Mouse (Mus musculus) brain, embryonic 14.5 days (tissue): ENCODE measurements around the gene Myf6. TPM values are rescaled to one million over a fixed set of nuclear protein-coding genes. Genes with fewer than 3 reads are reported as not detected.

ENCODE experiments used
- DNase-seq: peaks from one replicate; pipeline ENCODE4 v3.0.0-alpha.2; 2011; ENCODE audit warnings: low read depth
- CTCF ChIP-seq: fragments of 200-500 bp; IDR thresholded peaks from 2 replicates; pipeline ENCODE4 v1.5.1; 2012; ENCODE audit warnings: inconsistent platforms, mild to moderate bottlenecking, moderate library complexity, borderline replicate concordance; ENCODE audit not compliant: insufficient read depth, insufficient read length; ENCODE audit errors: extremely low read depth
- POLR2A ChIP-seq: fragments of 200-500 bp; IDR thresholded peaks from 2 replicates; pipeline ENCODE4 v1.6.1; 2012; ENCODE audit warnings: mild to moderate bottlenecking, inconsistent platforms, borderline replicate concordance; ENCODE audit not compliant: poor library complexity, insufficient read depth, insufficient read length, severe bottlenecking; ENCODE audit errors: extremely low read depth
- polyA plus RNA-seq: library from polyadenylated mRNA; depleted of rRNA; stranded (reverse); fragments of >200 nt; gene quantifications from 2 replicates; pipeline ENCODE4 v1.2.3, GENCODE M21; 2012; rRNA removed

The Myf6 gene
- polyA plus RNA-seq, result 0.05 TPM in 1 of 2 replicates, not detected in the other

DNA sequence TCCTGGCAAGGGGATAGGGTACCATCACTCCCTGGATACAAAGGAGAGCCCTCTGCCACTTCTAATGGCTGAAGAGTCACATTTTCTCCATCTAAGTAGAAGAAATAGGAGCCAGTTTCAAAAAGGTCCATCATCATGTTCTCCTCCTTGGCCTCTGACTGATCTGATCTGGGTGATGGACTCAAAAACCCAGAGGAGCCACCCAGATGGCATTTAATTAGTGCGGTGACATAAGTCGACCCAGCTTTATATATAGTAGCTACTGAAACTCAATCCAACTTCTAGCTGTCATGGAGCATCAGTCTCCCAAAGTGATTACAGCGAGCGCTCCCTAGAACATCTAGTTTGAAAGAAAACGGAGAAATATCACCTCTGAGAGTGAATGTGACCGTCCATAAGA lies at the start of gene Myf6:
TSS of gene Myf6 (minus strand) at position 170 of the 400 bp plus-strand sequence.
- DNase-seq, result no peak
- no peak for TF ChIP-seq POLR2A
- TF ChIP-seq CTCF, result no peak

- DNase-seq, result no peak
- TF ChIP-seq CTCF (no peak), POLR2A (no peak)
Measured at GRCm38 (mm10) chr10:107543026-107543425, 48.5 kb upstream of the Myf6 start.

GRCm38 (mm10) chr10:107528758-107529157 lies 34.2 kb upstream of the Myf6 start:
- TF ChIP-seq CTCF (no peak), POLR2A (no peak)
- DNase-seq, result no peak

- TF ChIP-seq POLR2A (no peak), CTCF (no peak)
- DNase-seq, result no peak
Measured at GRCm38 (mm10) chr10:107519216-107519615, 24.7 kb upstream of the Myf6 start.

DNA sequence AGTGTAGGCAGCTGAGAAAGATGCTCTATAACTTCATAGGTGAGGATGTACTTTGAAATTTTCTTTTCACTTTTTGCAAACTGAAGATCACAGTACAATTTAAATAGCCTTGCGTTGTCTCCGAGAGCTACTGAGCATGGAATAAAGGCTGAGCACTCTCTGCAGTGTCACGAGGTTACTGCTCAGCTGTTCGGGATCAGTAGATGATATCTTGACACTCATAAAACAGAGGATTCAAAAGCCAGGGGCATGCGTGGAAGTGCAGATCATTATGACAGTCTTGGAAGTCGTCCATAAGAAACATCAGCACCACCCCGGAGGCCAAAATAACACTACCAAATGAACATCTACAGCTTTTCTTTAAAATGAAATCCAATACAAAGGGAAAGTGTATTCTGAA lies 22.1 kb upstream of the Myf6 start:
- no peak for TF ChIP-seq POLR2A
- no peak for DNase-seq

DNA sequence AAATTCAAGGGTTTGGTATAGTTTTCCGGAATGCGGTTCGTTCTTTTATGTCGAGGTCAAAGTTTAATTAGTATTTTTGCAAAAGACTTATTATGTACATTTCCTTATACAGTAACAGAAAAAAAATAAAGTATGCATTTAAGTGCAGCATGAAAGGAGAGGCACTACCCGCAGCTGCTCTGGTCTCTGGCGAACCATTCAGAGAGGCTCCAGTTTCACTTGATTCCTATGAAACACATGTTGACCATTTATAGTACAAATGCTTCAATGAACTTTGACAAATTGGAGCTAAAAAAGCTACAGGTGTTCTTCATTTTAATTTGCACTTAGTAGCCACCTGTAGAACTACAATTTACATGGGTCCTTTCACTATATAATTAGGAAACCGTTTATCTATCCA lies 20.2 kb upstream of the Myf6 start:
- no peak for TF ChIP-seq POLR2A
- no peak for TF ChIP-seq CTCF
- DNase-seq, result no peak

DNA sequence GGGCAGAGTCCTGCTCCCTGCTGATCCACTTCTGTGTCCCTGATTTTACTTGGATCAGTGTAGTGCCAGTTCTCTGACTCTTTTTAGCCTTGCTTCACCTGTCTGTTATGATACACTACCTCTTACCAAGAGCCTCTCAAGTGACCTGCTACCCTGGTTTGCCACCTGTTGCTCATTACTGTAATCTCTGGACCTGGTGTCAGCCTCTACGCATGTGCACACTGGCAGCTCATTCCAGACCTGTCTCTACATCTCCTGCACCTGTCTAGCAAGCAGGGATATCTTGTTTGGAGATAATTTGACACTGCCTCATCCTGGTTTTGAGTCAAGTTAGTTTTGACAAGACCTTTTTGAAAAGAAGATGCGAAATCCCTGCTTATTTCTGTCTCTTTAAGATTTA lies 11.9 kb upstream of the Myf6 start:
- DNase-seq, result no peak
- TF ChIP-seq CTCF (no peak), POLR2A (no peak)

- no peak for DNase-seq
- TF ChIP-seq CTCF, result no peak
Measured at GRCm38 (mm10) chr10:107503430-107503829, 8.9 kb upstream of the Myf6 start.

- no peak for TF ChIP-seq CTCF
- TF ChIP-seq POLR2A, result no peak
- no peak for DNase-seq
Measured at GRCm38 (mm10) chr10:107502193-107502592, 7.7 kb upstream of the Myf6 start.

- TF ChIP-seq POLR2A, result no peak
- no peak for DNase-seq
Measured at GRCm38 (mm10) chr10:107499656-107500055, 5.1 kb upstream of the Myf6 start.

DNA sequence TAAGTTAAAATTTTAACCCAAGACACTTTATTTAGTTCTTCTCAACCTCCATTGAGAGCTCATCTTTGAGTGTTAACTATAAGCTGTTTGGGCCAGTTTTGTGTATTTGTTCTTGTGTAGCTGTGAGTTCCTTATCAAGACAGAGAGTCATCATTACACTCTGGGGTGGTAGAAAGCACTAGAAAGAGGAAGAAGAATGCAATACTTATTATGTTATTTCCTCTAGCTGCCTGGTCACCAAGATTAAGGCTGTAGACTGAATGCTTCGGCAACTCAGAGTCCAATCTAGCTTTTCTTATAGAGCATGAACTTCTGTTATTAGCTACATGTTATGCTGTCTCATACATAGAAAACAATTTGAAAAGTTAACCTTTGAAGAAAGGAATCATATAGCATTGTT lies 1.9 kb upstream of the Myf6 start:
- DNase-seq, result no peak
- TF ChIP-seq CTCF (no peak), POLR2A (no peak)

GRCm38 (mm10) chr10:107493580-107494474 lies 710 bp downstream of the Myf6 start:
- TF ChIP-seq POLR2A (no peak), CTCF (no peak)
- DNase-seq, result peak; percentile 30

DNA sequence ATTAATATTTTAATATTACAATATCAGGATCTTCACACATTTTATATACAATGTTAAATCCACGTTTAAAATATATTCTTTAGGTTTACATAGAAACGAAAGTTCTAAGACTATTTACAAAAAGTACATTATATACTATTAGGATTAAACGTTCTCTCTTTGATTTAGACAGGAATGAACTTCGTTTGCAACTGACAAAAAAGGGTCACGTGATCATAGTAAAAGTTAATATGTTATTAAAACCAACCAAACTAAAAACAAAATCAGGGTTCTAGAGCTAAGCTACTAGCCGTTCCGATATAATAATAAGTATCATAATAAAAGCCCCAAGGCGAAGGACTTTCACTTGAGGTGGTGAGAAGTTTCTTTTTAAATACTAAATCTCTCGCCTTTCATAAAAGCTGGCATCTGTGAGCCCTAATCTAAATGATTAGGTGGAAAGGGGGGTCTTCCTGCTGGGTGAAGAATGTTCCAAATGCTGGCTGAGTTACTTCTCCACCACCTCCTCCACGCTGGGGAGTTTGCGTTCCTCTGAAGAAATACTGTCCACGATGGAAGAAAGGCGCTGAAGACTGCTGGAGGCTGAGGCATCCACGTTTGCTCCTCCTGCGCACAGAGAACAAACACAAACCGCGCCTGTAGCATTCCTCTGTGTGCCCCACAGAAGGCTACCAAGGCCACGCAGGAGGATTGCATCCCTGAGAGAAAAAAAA lies 1.5 kb downstream of the Myf6 start:
- TF ChIP-seq POLR2A (no peak), CTCF (no peak)
- peak; percentile 47 for DNase-seq
